Mouse (Mus musculus) ES-CJ7 (cell line): Measurements from ENCODE around the gene Trrap.
A peak's percentile ranks its signal among the peaks of the same experiment; 100 is the strongest.
"Not testable (repeated sequence)": the region's sequence is repeated elsewhere in the genome, so short reads cannot be mapped to it uniquely, and the experiment has no call there.

ENCODE experiments used
- DNase-seq: peaks from one replicate; pipeline ENCODE4 v3.0.0; 2011; ENCODE audit warnings: low read depth, low spot score

Gene Trrap

DNA sequence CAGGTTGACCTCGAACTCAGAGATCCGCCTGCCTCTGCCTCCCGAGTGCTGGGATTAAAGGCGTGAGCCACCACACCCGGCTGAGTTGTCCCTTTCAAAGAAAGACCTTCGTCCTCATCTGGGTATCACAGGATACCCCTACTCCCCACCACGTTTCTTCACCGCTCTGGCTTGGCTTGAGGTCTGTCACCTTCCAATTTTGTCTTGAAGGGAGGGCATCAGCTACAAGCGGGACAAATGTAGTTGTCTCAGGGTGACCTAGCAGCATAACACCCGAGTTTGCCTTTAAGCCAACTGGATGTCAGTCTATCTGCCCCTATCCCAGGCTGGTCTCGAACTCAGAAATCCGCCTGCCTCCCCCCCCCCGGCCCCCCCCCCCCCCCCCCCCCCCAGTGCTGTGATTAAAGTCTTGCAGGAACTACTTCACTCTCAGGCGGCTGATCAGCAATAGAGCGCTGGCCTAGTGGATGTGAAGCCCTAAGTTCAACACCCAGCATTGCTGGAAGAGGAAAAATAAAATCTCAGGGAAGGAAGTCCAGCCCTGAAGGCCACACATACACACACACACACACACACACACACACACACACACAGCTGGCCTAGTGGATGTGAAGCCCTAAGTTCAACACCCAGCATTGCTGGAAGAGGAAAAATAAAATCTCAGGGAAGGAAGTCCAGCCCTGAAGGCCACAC lies at the start of gene Trrap:
Gene Trrap, plus strand, starts transcription at position 627 of the 693 bp plus-strand sequence.
- DNase-seq, result not testable (repeated sequence)

DNA sequence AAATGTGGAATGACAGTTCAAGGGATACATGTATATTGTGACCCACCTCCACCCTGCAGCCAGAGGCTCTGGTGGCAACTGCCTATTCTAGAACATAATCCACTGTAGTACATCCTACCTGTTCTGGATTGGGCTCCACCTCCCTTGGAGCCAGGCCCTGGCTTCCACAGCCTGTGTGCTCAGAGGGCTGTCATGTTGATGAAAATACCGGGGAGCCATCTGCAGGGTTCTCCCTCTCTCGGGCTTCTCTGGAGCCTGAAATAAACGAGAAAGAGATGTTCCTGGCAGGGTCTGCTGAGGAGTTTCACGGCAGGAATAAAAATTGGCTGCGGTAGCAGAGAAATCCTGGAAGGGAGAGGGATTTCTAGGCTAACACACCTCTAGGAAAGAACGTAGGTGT lies 47.8 kb upstream of the Trrap start:
- DNase-seq, result no peak

GRCm38 (mm10) chr5:144720281-144720680 lies 47.3 kb upstream of the Trrap start:
- DNase-seq, result no peak

GRCm38 (mm10) chr5:144724926-144725325 lies 42.6 kb upstream of the Trrap start:
- DNase-seq, result peak; percentile 58

- DNase-seq, result peak; percentile 36
These were observed 42.0 kb upstream of the Trrap start for GRCm38 (mm10) chr5:144725554-144725953.

- peak; percentile 73 for DNase-seq
These were observed 40.4 kb upstream of the Trrap start for GRCm38 (mm10) chr5:144727119-144727518.

DNA sequence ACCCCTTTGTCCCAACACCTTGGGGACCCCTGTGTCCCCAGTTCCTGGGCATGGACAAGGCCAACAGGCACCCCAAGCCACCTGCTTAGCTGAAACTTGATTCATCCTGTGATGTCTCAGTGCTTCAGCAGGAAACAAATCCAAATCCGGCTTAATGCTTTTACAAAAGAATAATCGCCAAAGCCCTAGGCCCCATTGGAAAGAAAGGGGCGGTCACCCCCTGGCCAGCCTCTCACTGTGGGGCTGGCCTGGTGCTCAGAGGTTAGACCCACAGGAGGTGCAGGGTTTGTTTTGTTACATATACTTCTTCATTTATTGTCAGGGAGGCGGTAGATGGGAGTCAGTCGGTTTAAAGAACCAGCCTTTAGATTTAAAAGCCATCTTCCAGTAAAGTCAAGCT lies 39.3 kb upstream of the Trrap start:
- no peak for DNase-seq

- no peak for DNase-seq
These were observed 38.3 kb upstream of the Trrap start for GRCm38 (mm10) chr5:144729216-144729615.

DNA sequence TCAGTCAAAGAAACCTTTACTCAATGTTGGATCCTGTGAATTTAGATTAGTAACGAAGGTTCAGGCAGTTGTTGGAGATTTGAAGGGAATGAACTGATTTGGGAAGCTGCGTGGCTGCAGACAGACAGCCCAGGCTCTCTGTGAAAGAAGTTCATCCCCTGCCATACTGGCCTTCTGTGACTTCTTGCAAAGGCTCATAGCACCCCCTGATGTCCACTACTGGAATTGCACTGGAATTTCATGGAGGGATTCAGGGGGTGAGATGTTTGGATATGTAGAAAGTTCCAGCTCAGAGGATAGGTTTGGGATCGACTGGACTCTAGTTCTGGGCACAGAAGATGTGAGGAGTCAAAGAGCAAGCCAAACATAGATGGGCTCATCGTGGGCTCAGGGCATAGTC lies 33.6 kb upstream of the Trrap start:
- DNase-seq, result peak; percentile 78

GRCm38 (mm10) chr5:144734949-144735348 lies 32.6 kb upstream of the Trrap start:
- peak; percentile 47 for DNase-seq

DNA sequence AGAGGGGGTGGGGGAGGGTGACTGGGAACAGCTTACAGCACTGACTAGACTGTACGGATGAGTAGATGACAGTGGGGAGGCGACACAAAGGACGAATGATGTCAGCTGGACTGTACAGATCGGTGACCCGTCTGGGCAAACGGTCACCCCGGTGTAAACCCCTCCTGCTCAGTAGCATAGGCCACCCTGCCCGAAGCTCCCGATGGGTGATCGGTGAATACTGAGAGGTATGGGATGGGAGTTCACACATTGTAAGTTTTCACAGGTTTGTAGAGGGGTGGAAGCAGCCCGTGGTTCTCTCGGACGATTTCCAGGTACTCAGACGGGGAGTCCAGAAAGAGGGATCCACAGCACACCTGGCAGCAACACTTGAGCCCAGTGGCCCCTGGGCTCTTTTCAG lies 30.4 kb upstream of the Trrap start:
- DNase-seq, result no peak

DNA sequence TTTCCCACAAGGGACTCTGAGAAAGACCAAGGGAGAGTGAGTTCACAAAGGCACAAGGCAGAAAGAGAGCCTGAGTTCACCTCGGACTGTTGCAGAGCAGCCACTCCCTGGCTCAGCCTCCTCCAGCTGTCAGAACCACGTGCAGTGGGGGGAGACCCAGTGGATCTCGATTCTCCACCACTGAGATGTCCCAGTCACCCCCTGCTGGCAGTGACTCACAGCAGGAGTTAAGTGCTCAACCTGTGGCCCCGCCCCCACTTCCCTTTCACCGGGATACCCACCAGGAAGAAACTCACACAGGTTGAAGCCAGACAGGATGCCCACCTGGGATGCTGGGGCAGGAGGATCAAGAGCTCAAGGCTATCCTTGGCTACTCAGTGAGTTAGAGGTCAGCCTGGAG lies 15.1 kb upstream of the Trrap start:
- peak; percentile 87 for DNase-seq

DNA sequence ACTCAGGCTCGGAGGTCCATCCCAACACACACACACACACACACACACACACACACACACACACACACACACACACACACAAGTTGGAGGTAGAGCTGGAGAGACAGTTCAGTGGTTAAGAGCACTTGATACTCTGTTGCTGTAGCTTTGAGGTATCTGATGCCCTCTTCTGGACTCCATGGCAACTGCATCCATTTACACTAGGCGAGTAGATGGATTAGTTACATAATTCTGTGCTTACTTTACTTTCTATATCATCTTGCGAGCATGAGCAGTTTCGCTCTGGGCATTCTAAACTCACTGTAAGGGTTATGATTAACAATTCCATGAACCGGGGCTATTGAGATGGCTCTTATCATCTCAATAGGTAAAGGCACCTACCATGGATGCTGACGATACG lies 14.5 kb upstream of the Trrap start:
- DNase-seq, result peak; percentile 77

DNA sequence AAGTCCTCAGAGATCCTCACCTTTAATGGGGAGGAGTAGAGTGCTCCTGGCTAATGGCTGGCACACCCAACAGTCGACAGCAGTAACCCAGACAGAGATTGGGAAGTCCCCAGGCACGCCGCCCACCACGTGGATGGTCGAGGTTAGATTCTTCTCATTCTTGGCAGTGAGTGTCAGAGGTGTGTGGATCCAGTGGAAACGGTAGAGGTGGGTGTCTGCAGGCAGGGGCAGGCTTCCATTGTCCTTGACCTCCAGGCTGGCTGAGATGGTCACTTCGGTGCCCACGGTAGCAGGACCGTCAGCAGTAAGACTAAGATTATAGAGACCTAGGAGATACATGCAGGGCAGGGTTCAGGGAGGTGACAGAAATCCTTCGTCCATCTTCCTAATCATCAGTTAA lies 12.3 kb upstream of the Trrap start:
- no peak for DNase-seq

DNA sequence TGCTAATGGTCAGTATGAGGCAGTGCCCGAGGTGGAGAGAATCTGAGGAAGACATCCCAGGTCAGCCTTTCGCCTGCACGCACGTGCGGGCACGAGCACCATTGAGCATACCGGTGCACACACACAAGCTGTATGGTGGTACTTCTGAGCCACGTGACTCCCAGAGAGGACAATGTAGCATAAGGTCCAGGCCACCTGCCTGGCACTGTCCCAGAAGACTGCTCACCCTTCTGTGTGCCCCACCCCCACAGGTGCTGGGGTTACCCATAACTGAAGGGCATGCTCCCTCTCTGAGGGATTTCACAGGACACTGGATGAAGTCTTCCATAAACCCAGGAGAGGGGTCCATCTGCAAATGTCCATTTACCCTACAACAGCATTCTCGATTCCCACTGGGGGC lies 10.1 kb upstream of the Trrap start:
- DNase-seq, result no peak

GRCm38 (mm10) chr5:144758422-144758821 lies 9.1 kb upstream of the Trrap start:
- DNase-seq, result peak; percentile 73

GRCm38 (mm10) chr5:144761161-144761868 lies 6.2 kb upstream of the Trrap start, which contains the start of gene Tmem130:
Gene Tmem130, minus strand, starts transcription at chr5:144761818.
- DNase-seq, result peak; percentile 88

DNA sequence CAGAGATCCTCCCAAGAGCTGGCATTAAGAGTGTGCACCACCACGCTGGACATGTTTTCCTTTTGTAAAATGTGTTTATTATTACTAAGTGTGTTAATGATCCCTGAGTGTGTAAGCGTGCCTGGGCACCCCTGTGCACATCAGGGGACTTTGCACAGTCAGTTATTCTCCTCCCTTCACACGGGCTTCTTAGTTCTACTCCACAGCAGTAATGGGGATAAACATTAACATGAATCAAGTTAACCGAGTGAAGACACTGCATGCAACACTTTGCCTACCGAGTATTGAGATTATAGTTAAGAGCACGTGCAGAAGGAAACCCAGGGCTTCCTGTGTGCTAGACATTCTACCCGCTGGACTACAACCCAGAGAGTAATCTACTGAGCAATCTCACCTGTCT lies 1.5 kb upstream of the Trrap start:
- DNase-seq, result no peak

- peak; percentile 47 for DNase-seq
These were observed 886 bp upstream of the Trrap start for GRCm38 (mm10) chr5:144766646-144767045.

DNA sequence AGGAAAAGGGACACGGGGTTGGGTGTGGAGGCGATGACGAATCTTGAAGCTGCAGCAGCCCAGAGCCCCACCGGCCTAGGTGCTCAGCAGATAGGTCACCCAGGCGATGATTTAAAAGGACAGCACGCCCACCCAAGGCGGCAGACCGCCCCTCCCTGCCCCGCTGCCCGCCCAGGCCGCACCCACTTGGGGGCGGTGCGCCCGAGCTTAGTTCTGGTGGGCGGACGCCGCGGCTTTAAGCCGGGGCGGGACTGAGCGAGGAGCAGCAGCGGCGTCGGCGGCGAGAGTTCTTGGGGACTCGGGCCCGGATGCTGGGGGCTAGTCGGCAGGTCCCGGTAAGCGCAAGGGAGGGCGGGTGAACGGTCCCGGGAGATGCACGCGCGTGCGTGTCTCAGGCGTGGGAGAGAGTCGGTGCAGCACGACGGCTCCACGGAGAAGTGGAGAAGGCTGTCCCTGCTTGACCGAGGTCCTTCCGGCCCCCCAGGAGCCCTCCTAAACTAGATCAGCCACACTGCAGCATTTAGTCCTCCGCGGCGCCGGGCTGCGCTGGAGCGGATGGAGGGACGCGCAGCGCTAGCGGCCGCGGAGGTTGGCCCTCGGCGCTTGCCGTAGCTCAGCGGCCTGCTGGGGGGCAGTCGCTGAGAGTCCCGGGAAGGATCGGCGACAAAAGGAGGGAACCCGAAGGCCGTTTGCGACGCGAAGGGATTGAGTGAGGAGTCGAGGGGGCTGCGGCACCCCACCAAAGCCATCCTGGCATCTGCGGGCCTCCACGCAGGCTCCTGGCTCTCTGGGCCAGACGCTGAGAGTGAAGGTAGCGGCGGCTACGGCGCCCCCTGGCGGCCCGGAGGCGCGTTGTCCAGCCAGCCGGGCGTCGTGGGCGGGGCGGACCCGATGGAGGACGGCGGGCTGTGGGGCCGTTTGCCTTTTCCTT lies 644 bp downstream of the Trrap start:
- DNase-seq, result peak; percentile 90

DNA sequence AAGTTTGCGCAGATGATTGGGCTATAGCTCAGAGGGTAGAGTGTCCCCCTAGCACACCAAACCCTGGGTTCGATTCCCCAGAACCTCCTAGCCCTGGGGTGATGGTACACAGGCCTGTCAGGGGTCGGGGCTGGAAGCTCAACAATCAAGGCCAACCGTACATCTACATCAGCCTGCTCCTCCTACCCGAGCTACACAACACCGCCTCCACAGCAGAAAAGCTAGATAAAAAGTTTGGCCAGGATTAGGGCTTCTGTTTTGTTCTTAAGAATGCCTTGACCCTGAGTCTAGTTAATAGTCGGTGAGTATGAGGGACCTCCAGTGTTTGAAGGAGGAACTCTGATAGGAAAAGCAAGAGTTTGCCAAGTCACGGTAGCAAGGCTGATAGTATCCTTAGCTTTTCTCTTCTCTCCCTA lies 1.5 kb downstream of the Trrap start:
- DNase-seq, result no peak

DNA sequence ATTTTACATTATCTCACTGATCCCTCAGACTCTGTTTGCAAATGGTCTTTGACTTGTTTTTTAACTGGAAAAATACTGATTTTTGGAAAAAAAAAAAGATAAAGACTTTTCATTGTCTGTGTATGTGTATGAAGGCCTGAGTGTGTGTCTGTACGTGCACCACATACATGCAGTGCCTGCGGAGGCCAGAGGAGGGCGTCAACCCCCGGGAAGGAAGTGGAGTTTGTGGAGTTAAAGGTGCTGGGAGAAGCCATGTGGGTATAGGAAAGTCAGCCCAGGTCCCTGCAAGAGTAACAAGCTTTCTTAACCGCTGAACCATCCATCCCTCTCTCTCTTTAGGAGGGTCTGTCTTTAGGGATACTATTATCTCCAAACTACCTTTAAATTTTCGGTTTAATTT lies 5.7 kb downstream of the Trrap start:
- no peak for DNase-seq
